Mouse (Mus musculus) layer of hippocampus, postnatal 10 days (tissue): ENCODE measurements around the gene Gng12. TPM values are rescaled to one million over a fixed set of nuclear protein-coding genes. Genes with fewer than 3 reads are reported as not detected.

Experiments used
- DNase-seq, 2 experiments: peaks; one replicate each; pipeline ENCODE4 v3.0.0; 2021; ENCODE audit warnings: low spot score in 2 of 2
- total RNA-seq, 2 experiments: library from RNA; stranded (reverse); gene quantifications; 2 replicates each; pipeline ENCODE4 v1.2.3; 2021

Gng12 gene
- total RNA-seq, 2 experiments from 2014 or later = 88.0 to 94.4 TPM

DNA sequence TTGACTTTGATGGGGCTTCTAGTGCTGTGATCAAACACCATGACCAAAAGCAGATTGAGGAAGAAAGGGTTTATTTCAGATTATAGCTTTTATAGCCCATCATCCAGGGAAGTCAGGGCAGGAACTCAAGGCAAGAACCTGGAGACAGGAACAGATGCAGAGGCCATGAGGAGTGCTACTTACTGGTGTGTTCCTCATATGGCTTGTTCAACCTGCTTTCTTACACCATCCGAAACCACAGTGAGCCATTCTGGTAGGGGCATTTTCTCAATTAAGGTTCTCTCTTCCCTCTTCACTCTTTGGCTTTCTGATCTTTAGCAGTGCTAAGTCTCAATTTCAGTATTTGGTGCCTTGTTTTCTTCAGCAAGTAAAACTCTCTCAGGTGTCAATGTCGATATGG lies 19.4 kb downstream of the Gng12 start:
- DNase-seq = no peak

DNA sequence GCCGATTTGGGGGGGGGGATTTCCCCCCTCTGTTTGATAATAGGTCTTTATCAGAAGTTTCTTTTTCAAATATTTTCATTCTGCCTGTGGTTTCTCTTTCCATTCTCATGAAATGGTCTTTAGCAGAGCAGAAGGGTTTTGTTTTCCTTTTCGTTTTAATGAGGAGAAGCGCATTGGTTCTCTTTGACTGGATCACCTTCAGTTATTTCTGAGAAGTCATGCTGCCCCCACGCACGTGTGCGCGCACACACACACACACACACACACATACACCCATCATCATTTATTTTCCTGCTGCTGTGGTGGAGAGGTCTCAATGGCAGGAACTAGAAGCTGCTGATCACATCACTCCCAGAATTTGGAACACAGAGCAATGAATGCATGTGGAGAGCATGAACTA lies 20.8 kb downstream of the Gng12 start:
- no peak for DNase-seq

DNA sequence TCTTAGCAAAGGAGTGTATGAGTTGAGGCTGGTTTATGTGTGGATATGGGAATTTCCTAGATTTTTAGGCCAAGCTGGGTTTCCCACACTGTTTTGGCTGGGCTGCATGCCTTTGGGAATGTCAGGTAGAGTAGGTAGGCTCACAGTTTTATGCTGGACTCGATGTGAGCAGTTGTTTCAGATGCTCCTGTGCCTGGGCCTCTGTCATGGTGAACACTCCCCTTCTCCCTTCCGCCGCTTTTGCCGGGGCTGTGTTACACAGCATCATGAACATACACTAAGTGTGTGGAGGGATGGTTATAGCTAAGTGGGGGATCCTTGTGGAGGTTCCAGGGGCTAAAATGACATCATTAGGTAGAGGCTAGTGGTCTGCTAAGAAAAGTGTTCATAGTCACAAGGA lies 24.6 kb downstream of the Gng12 start:
- DNase-seq = no peak

DNA sequence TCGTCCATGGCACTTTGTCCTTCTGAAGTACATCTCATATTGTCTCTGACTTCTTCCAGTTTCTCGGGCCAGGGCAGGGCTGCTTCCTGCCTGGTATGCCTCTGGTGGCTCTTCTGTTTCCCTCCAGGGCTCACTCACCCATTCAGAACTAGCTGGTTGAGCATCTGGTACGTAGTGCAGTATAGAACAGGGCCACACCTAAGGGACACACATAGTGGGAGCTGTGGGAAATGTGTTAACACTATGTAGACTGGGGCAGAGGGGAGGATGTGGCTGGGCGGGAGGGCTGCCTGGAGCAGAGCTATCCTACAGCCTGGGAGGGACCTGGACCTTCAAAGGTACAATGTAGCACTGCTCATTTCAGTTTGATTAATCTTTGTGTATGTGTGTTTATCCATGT lies 25.6 kb downstream of the Gng12 start:
- no peak for DNase-seq

- no peak for DNase-seq
Measured at GRCm38 (mm10) chr6:66922501-66922900, 26.3 kb downstream of the Gng12 start.

- no peak for DNase-seq
Measured at GRCm38 (mm10) chr6:66923851-66924250, 27.7 kb downstream of the Gng12 start.

DNA sequence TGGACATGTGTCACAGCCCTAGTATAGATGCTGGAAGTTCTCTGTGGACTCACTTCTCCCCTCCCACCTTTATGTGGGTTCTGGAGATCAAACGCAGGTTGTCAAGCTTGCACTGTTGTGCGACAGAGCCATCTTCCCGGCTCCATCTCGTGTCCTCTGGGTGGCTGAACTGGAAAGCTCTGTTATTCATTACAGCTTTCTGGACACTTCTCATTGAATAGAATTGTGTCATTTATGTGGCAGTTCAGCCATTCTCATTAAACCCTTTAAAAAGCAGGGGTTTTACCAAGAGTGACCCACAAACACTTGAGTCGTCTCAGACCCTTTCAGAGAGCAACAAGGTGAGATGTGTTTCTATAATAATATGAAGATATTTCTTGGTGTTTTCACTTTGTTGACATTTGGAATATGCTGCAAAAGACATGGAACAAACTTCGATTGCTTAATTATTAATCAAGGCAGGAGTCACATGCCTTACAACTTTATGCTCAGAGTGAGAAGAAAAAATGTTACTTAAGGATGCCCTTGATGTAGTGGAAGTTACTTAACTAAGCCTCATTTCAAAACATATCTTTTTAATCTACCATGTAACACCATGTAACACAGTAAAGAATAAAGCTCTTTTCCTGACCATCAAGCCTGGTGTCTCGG lies 28.2 kb downstream of the Gng12 start:
- no peak for DNase-seq

- no peak for DNase-seq
Measured at GRCm38 (mm10) chr6:66926269-66926668, 30.1 kb downstream of the Gng12 start.

- DNase-seq = no peak
Measured at GRCm38 (mm10) chr6:66928972-66929645, 32.9 kb downstream of the Gng12 start.

GRCm38 (mm10) chr6:66929694-66930093 lies 33.5 kb downstream of the Gng12 start:
- no peak for DNase-seq

GRCm38 (mm10) chr6:66932206-66932819 lies 36.1 kb downstream of the Gng12 start:
- peak; percentile 26 to 39 for DNase-seq

DNA sequence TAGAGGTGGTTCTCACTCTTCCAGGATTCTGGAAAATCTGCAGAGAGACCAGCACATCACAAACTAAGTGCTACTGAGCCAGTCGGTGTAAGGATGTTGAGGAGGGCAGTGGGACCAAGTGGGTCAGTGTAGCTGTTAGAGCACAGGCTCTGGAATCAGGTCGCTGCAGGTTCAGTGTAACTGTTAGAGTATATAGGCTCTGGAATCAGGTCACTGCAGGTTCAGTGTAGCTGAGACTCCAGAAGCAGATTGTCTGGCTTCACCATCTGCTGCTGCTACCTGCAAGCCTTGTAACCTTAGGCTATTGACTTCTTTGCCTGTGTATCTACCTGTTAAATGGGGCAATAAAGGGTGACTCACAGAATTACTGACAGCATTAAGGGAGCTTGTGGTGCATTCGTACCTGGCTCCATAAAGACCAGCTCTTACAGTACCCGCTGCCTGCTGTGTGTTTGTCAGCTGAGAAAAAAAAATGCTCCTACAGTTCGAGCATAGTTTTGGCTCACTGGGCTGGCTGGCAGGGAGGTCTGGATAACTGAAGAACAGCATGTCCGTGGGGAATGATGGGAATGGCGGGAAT lies 44.5 kb downstream of the Gng12 start:
- no peak for DNase-seq

DNA sequence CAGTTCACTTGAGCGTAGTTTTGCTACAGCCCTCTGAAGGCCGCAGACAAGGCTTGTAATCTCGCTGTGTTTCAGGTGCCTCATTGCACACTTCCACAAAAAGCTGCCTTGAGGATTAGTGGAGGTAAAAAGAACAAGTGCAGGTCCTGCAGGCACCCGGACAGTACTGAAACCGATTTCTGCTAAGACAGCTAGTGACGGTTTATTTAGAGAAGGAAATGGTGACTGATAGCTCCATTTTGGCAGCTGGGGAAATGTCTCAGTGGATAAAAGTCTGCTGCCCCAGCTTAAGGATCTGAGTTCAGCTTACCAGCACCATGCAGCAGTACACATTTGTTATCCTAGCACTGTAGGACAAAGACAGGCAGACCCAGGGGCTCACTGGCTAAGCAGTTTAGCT lies 45.6 kb downstream of the Gng12 start:
- DNase-seq = no peak

DNA sequence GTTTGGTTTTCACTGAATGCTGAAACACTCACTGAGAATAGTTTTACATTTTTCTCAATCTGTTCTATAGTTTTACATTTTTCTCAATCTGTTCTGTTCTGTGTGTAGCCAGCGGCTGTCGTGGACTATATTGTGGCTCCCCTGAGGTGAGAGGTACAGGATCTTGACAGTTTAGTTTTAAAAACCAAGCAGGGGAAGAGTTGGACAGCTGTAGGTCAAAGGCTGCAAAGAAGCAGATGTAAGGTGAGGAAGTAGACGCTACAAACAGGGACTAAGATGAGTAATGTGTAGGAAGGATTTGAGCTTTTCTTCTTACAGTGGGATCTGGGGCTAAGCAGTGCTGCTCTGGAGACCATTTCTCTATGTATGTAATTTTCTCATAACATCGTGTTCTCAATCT lies 46.6 kb downstream of the Gng12 start:
- DNase-seq = no peak

DNA sequence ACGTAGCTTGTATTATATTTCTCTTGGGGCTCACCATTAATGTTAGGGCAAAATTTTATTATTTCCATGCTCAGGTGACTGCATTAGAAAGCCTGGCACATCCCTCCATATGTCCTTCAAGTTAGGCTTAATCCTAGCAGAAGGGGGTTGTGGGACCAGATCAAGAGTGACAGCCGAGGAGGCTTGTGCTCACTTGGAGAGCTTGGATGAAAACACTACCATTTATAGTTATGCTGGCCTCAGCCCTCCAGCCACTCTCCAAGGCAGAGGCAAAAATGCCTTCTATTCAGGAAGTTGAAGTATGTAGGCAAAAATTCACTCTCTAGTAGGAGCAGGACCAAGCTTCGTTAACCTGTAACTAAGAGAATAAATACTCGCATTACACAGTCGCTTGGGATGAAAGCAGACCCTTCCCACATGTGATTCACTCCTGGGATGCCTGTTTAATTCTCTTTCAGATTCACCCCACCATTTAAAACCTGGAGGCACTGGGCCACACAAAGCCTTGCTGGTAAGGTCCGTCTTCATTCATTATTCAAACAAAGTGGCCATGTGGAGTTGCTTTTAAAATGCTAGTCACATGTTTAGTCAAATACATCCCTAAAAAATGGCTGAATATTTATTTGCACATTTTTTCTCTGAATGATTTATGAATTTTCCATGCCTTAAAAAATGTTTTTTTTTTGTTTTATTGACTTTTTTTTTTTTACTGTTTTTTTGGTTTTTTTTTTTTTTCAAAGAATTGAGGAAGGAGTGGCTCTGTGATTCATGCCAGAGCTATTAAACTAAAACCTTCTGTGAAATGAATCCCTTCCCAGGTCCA lies 47.4 kb downstream of the Gng12 start:
- DNase-seq = no peak

- no peak for DNase-seq
Measured at GRCm38 (mm10) chr6:66944190-66945003, 48.2 kb downstream of the Gng12 start.

DNA sequence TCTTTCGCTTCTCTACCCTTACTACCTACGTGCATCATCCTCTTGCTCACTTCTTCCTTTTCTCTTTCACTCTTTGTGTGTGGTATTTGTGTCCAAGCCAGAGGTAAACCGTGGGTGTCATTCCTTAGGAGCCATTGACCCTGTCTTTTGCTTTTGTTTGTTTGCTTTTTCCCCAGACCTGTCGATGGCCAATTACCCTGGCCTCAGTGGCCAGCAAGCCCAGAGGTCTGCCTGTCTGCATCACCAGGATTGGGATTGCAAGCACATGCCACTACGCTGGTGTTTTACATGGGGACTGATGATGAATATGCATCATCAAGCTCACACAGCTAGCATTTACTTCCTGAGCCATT lies 48.8 kb downstream of the Gng12 start:
- no peak for DNase-seq

DNA sequence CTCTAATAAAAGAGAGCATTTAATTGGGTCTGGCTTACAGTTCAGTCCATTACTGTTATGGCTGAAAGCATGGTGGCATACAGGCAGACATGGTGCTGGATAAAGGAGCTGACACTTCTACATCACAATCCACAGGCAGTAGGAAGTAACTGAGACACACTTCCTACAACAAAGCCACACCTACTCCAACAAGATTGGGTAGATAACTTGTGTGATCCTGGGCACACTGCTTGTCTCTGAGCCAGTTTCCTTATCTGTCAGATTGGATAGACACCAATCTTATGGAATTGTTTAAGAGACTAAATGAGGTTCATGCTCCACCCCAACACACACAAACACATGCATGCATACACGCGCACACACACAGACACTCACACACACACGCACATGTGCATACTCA lies 51.9 kb downstream of the Gng12 start:
- DNase-seq = no peak

- no peak for DNase-seq
Measured at GRCm38 (mm10) chr6:66948848-66949247, 52.7 kb downstream of the Gng12 start.

DNA sequence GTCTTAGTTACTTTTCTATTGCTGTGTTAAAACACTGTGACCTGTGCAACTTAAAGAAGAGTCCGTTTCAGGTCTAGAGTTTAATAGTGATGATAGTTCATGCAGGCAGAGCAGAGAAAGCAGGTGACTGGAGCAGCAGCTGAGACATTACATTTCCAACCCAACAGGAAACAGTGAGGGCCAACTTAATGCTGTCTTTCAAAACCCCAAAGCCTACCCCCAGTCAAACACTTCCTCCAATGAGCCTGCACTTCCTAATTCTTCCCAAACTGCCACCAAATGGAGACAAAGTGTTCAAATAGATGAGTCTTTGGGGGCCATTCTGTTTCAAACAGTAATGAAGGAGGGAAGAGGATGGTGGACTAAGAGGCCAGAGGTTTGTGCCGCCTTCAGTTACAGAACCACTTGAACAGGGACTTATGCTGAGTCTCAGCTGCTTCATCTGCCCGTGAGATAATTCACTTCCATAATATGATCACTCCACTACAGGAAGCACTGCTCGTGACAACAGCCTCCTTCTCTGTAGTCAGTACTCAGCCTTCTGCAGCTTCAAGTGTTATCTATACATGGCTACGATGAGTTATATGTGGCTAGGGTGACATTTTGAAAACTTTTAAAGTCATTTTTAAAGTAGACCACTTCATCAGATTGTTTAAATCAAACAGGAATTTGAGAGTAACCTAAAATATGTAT lies 55.7 kb downstream of the Gng12 start:
- no peak for DNase-seq
